ENCODE assay signal across 14 mouse cellular contexts in the genomic region with DNA sequence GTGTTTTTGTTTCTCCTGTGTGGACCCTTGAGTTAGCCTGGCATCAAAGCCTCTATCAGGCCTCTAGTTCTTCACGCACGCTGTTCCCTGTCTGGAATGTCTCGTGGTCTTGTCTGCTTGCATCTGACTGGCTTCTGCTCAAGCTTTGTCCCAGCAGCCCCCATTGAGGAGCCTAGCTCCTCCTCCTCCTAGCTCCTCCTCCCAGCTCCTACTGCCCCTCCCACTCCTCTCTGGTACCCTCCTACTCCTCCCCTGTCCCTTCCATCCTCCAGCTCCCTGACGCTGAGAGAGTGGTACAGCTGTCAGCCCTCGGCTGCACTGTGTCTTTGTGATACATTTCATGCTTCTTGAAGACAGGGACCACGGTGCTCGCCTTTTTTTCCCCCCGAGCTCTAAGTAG. TPM values are rescaled to one million over a fixed set of nuclear protein-coding genes. Genes with fewer than 3 reads are reported as not detected.
DNase-seq lines count a peak whose midpoint lies in the region; ATAC-seq and TF ChIP-seq lines count a peak whose summit lies in the region.
"Had no signal": no experiment of that assay in that cellular context is flagged by ENCODE, and none has a peak within 500 bp of the region (broad histone marks: within the 10 kb centered on the region; RNA-seq: fewer than 3 reads in every experiment).

No protein-coding gene starts in this region.

- peak; percentile 8 for DNase-seq in thymus, postnatal 14 days
- DNase-seq in thymus, adult 2 months = no peak
- DNase-seq in midbrain, embryonic 11.5 days (ENCODE audit: low spot score, missing footprints) = peak; percentile 88
- no peak for DNase-seq in Muller cell, postnatal 12 days (ENCODE audit: inconsistent ontology term)
- no peak for DNase-seq in left cerebral cortex, adult 11 months (ENCODE audit: low spot score)
- DNase-seq in cerebellum, adult 8-10 months = no peak
- DNase-seq: gastrocnemius, adult 2 months; heart, postnatal 14 days; liver; right cerebral cortex, adult 18-20 months had no signal

- ATAC-seq in forebrain, embryonic 13.5 days = peak; percentile 58; the same call in 1 of the 2 replicates
- ATAC-seq in midbrain, embryonic 11.5 days (ENCODE audit: low FRiP score) = peak; percentile 77
- no peak for ATAC-seq in activated CD4-positive, CD25-positive, alpha-beta regulatory T cell, adult 4 months

- H3K27me3 ChIP-seq in thymus, adult 2 months (ENCODE audit: control insufficient read depth, insufficient read depth, low read length) = no peaks in the 10 kb centered on the region
- no peaks in the 10 kb centered on the region for H3K27me3 ChIP-seq in forebrain, embryonic 13.5 days
- no peaks in the 10 kb centered on the region; the same call in 1 of the 2 replicates for H3K27me3 ChIP-seq in midbrain, embryonic 11.5 days (ENCODE audit: control insufficient read depth, insufficient read depth, low read length)

- no peak for TF ChIP-seq POLR2A in thymus, adult 2 months (IDR thresholded peaks at IDR 0.05; ENCODE audit: control insufficient read depth, extremely low read depth, insufficient read depth, low read length, poor library complexity)

- WGBS in thymus, adult 2 months = 78% methylated on average over 8 of the region's 8 CpGs
- 18% methylated on average over 8 of the region's 8 CpGs for WGBS in forebrain, embryonic 13.5 days
- 24% methylated on average over 8 of the region's 8 CpGs for WGBS in midbrain, embryonic 11.5 days

- TF ChIP-seq CTCF in thymus, adult 2 months (IDR thresholded peaks at IDR 0.05; ENCODE audit: borderline replicate concordance, control insufficient read depth, extremely low read depth, insufficient read depth, low read length, poor library complexity) = no peak

- no peaks in the 10 kb centered on the region for H3K9me3 ChIP-seq in forebrain, embryonic 13.5 days (replicated peaks)
- H3K9me3 ChIP-seq in midbrain, embryonic 11.5 days (ENCODE audit: control insufficient read depth, low read length) = no peaks in the 10 kb centered on the region
- H3K9me3 ChIP-seq: megakaryocyte, embryonic 14.5 days had no signal

- H3K4me2 ChIP-seq in forebrain, embryonic 13.5 days = no peak overlapping the region
- no peak overlapping the region for H3K4me2 ChIP-seq in midbrain, embryonic 11.5 days

- no peak overlapping the region for H3K27ac ChIP-seq in thymus, adult 2 months (ENCODE audit: control insufficient read depth, insufficient read depth, low read length)
- no peak overlapping the region for H3K27ac ChIP-seq in forebrain, embryonic 13.5 days
- H3K27ac ChIP-seq in midbrain, embryonic 11.5 days (ENCODE audit: low read depth, low read length) = no peak overlapping the region
- H3K27ac ChIP-seq: gastrocnemius, adult 2 months; layer of hippocampus, adult 2 months had no signal

- no peaks in the 10 kb centered on the region for H3K36me3 ChIP-seq in thymus, adult 2 months (ENCODE audit: control insufficient read depth, insufficient read depth, low read length)
- no peaks in the 10 kb centered on the region for H3K36me3 ChIP-seq in forebrain, embryonic 13.5 days (ENCODE audit: poor library complexity, severe bottlenecking)
- no peaks in the 10 kb centered on the region for H3K36me3 ChIP-seq in midbrain, embryonic 11.5 days (ENCODE audit: control insufficient read depth, insufficient read depth, low read length)

- no peak overlapping the region for H3K4me3 ChIP-seq in thymus, adult 2 months (ENCODE audit: control insufficient read depth, insufficient read depth, low read length)
- H3K4me3 ChIP-seq in forebrain, embryonic 13.5 days = no peak overlapping the region
- H3K4me3 ChIP-seq in midbrain, embryonic 11.5 days (ENCODE audit: low read depth, low read length) = no peak overlapping the region
- H3K4me3 ChIP-seq: gastrocnemius, adult 2 months; layer of hippocampus, adult 2 months; megakaryocyte, embryonic 14.5 days had no signal

- no peak overlapping the region for H3K9ac ChIP-seq in forebrain, embryonic 13.5 days
- H3K9ac ChIP-seq in midbrain, embryonic 11.5 days (ENCODE audit: low read length) = no peak overlapping the region; the same call in 1 of the 2 replicates

- peaks cover 2% of the 10 kb centered on the region; the same call in 1 of the 2 replicates for H3K4me1 ChIP-seq in thymus, adult 2 months (replicated peaks; ENCODE audit: control insufficient read depth, insufficient read depth, low read length)
- H3K4me1 ChIP-seq in forebrain, embryonic 13.5 days = peaks cover 6% of the 10 kb centered on the region
- H3K4me1 ChIP-seq in midbrain, embryonic 11.5 days (ENCODE audit: control insufficient read depth, insufficient read depth, low read length) = no peaks in the 10 kb centered on the region

RNA-seq across cellular contexts. Expression of gene Ass1, which starts 51.4 kb away (rescaled TPM):
- polyA plus RNA-seq in thymus, adult 2 months (2012; rRNA removed) = 36.3 and 46.6 TPM in 2 replicates
- 5.6 and 5.9 TPM in 2 replicates for polyA plus RNA-seq in forebrain, embryonic 13.5 days (2015; fragmentation: Nextera tagmentation; extraction: Ambion mirVana)
- 9.6 and 10.3 TPM in 2 replicates for polyA plus RNA-seq in midbrain, embryonic 11.5 days (2014; fragmentation: Nextera tagmentation; extraction: Ambion mirVana)
- polyA plus RNA-seq in activated CD4-positive, CD25-positive, alpha-beta regulatory T cell, adult 4 months (2017; shearing (Covaris generic)) = 100 to 1,000 TPM; 445 to 470 TPM

Comparison
In these comparisons a context has a peak if more than half of its experiments do, and no peak if none do; other contexts are left out.
1. DNase-seq: peak in thymus, postnatal 14 days (single experiment) and midbrain, embryonic 11.5 days (single experiment); none in thymus, adult 2 months (single experiment), Muller cell, postnatal 12 days (single experiment), left cerebral cortex, adult 11 months (single experiment) and cerebellum, adult 8-10 months (single experiment).